Mouse (Mus musculus) olfactory bulb, adult 2 months (tissue): ENCODE data around the gene Lamb1.

ENCODE experiments used
- CTCF ChIP-seq: fragments of 200-500 bp; IDR thresholded peaks from 2 replicates; pipeline ENCODE4 v1.5.1; 2012; ENCODE audit warnings: low read depth, mild to moderate bottlenecking, low read length, moderate library complexity; ENCODE audit not compliant: insufficient read depth
- POLR2A ChIP-seq: fragments of 200-500 bp; IDR thresholded peaks from 2 replicates; pipeline ENCODE4 v1.6.1; 2012; ENCODE audit warnings: mild to moderate bottlenecking, low read depth, low read length, moderate library complexity; ENCODE audit not compliant: insufficient read depth

GRCm38 (mm10) chr12:31236861-31237595 is 28.0 kb upstream of the Lamb1 start:
- TF ChIP-seq POLR2A, result no peak
- TF ChIP-seq CTCF, result no peak
